Mouse (Mus musculus) limb, embryonic 14.5 days (tissue): ENCODE data around the gene Stx5a. TPM values are rescaled to one million over a fixed set of nuclear protein-coding genes. Genes with fewer than 3 reads are reported as not detected.

Experiments
- ATAC-seq: fragments of 200-750 bp; cut with Nextera tagmentation; 2 replicates; pipeline ENCODE4 v1.8.0; 2017; ENCODE audit warnings: low read depth, moderate number of reproducible peaks, moderate TSS enrichment; ENCODE audit not compliant: low FRiP score
- DNase-seq: peaks from one replicate; pipeline ENCODE4 v3.0.0-alpha.2; 2015; ENCODE audit warnings: low spot score
- H3K27ac ChIP-seq: fragments of 300-500 bp; sonication (generic); replicated peaks from 2 replicates; pipeline ENCODE4 v1.5.1; 2014; ENCODE audit warnings: low read depth, mild to moderate bottlenecking, low read length, moderate library complexity, mixed read lengths
- H3K27me3 ChIP-seq: fragments of 300-500 bp; sonication (generic); 2 replicates; pipeline ENCODE4 v1.6.1; 2014; ENCODE audit warnings: low read length, mixed read lengths; ENCODE audit not compliant: control insufficient read depth, insufficient read depth
- H3K36me3 ChIP-seq: fragments of 300-500 bp; sonication (generic); 2 replicates; pipeline ENCODE4 v1.6.1; 2014; ENCODE audit warnings: mild to moderate bottlenecking, low read length, moderate library complexity, mixed read lengths; ENCODE audit not compliant: control insufficient read depth, insufficient read depth
- H3K4me1 ChIP-seq: fragments of 300-500 bp; sonication (generic); 2 replicates; pipeline ENCODE4 v1.6.1; 2014; ENCODE audit warnings: antibody characterized with exemption, low read length, mixed read lengths; ENCODE audit not compliant: control insufficient read depth, insufficient read depth
- H3K4me2 ChIP-seq: fragments of 300-500 bp; sonication (generic); replicated peaks from 2 replicates; pipeline ENCODE4 v1.6.1; 2014; ENCODE audit warnings: low read depth, mild to moderate bottlenecking, low read length, moderate library complexity; ENCODE audit not compliant: severe bottlenecking
- H3K4me3 ChIP-seq: fragments of 300-500 bp; sonication (generic); replicated peaks from 2 replicates; pipeline ENCODE4 v1.5.1; 2014; ENCODE audit warnings: low read length
- H3K9ac ChIP-seq: fragments of 300-500 bp; sonication (generic); 2 replicates; pipeline ENCODE4 v1.6.1; 2014; ENCODE audit warnings: mild to moderate bottlenecking, low read depth, low read length, moderate library complexity; ENCODE audit not compliant: severe bottlenecking
- H3K9me3 ChIP-seq: fragments of 300-500 bp; sonication (generic); 2 replicates; pipeline ENCODE4 v1.6.1; 2016; ENCODE audit warnings: low read length; ENCODE audit not compliant: control insufficient read depth
- POLR2A ChIP-seq: fragments of 200-500 bp; IDR thresholded peaks from 2 replicates; pipeline ENCODE4 v1.8.0; 2012; ENCODE audit warnings: inconsistent platforms, mild to moderate bottlenecking, moderate library complexity, borderline replicate concordance; ENCODE audit not compliant: insufficient read depth, insufficient read length; ENCODE audit errors: extremely low read depth
- WGBS: fragments of 180-500 bp; shearing (Covaris S2); extraction: QIAGEN DNeasy Blood & Tissue Kit; methylation state at CpG from one replicate; pipeline ENCODE4 v1.1.7; 2014; 5-methylcytosine and 5-hydroxymethylcytosine counted together
- microRNA-seq: library from miRNA; unstranded; fragments of <30 nt; microRNA quantifications from one replicate; pipeline ENCODE4, GENCODE M21; 2016
- polyA plus RNA-seq, 2 experiments: library from polyadenylated mRNA; depleted of rRNA in 1 of 2; stranded (reverse) in 1 of 2; unstranded in 1 of 2; fragments of >200 nt; fragmentation: Nextera tagmentation in 1 of 2; extraction: Ambion mirVana in 1 of 2; gene quantifications; 2 replicates each; pipeline versions ENCODE4 v1.2.1 to v1.2.3; 2012 to 2014

Stx5a gene
- polyA plus RNA-seq, 2 experiments, result 161 to 188 TPM

DNA sequence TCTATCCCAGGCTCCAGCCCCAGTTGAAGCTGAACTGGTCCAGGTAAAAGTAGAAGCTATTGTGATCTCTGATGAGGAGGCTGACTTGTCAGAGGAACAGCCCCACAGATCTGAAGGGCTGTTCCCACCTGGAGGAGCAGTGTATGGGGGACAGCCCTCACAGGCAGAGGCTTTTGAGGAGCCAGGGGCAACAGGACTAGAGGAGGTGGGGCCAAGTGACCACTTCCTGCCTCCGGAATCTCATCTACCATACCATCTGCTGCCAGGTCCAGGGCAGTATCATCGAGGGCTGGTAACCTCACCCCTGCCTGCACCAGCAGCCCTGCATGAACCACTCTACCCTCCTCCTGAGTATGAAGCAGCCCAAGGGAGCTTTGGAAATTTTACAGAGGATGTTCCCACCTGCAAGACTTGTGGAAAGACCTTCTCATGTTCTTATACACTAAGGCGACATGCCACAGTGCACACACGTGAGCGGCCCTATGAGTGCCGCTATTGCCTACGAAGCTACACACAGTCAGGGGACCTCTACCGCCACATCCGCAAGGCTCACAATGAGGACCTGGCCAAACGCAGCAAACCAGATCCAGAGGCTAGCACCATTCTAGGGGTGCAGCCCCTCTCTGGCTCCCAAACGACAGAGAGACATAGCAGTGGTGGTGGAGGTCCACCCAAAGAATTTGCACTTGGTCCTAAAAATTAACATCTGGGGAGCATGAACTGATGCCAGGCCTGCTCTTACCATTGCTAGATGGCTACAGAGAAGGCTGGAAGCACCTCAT lies 62.9 kb downstream of the Stx5a start:
- no peak for TF ChIP-seq POLR2A
- Histone ChIP-seq H3K4me1 (peaks cover 9% of the 10 kb centered on the region), H3K27ac (no peak overlapping the region), H3K36me3 (peaks cover 48% of the 10 kb centered on the region), H3K4me3 (no peak overlapping the region), H3K4me2 (no peak overlapping the region), H3K9me3 (no peaks in the 10 kb centered on the region), H3K9ac (no peak overlapping the region), H3K27me3 (no peaks in the 10 kb centered on the region)
- no peak for DNase-seq
- 90% methylated on average over 11 of the region's 11 CpGs for whole genome bisulfite sequencing
- no peak for ATAC-seq

Small RNA genes lying within 50 kb of the gene (microRNA-seq; reads per million reads assigned to microRNA genes)
- gene Mir6992, result not detected

Other genes with a start within 250 kb of the Stx5a start
Only the 30 nearest of the 33 such genes appear.
- gene Slc22a8, start 150.2 kb upstream of the Stx5a start, polyA plus RNA-seq (2012; rRNA removed), result 0.03 TPM in 1 of 2 replicates, not detected in the other
- gene Slc22a8, start 150.2 kb upstream of the Stx5a start, polyA plus RNA-seq (2014; fragmentation: Nextera tagmentation; extraction: Ambion mirVana), result not detected in 2 replicates
- 0.03 and 0.15 TPM in 2 replicates for gene Slc22a6, start 123.4 kb upstream of the Stx5a start, polyA plus RNA-seq (2012; rRNA removed)
- gene Slc22a6, start 123.4 kb upstream of the Stx5a start, polyA plus RNA-seq (2014; fragmentation: Nextera tagmentation; extraction: Ambion mirVana), result not detected in 2 replicates
- 0.62 and 1.1 TPM in 2 replicates for gene Chrm1, start 77.6 kb upstream of the Stx5a start, polyA plus RNA-seq (2012; rRNA removed)
- gene Chrm1, start 77.6 kb upstream of the Stx5a start, polyA plus RNA-seq (2014; fragmentation: Nextera tagmentation; extraction: Ambion mirVana), result 0.36 and 0.56 TPM in 2 replicates
- 111 and 123 TPM in 2 replicates for gene Slc3a2, start 18.0 kb upstream of the Stx5a start, polyA plus RNA-seq (2012; rRNA removed)
- gene Slc3a2, start 18.0 kb upstream of the Stx5a start, polyA plus RNA-seq (2014; fragmentation: Nextera tagmentation; extraction: Ambion mirVana), result 101 and 109 TPM in 2 replicates
- 66.4 and 66.6 TPM in 2 replicates for gene Wdr74, start 5.6 kb upstream of the Stx5a start, polyA plus RNA-seq (2012; rRNA removed)
- gene Wdr74, start 5.6 kb upstream of the Stx5a start, polyA plus RNA-seq (2014; fragmentation: Nextera tagmentation; extraction: Ambion mirVana), result 85.5 and 87.2 TPM in 2 replicates
- 1.6 and 3.2 TPM in 2 replicates for gene 1700092M07Rik, start 695 bp upstream of the Stx5a start, polyA plus RNA-seq (2012; rRNA removed)
- 1.6 and 2.1 TPM in 2 replicates for gene 1700092M07Rik, start 695 bp upstream of the Stx5a start, polyA plus RNA-seq (2014; fragmentation: Nextera tagmentation; extraction: Ambion mirVana)
- 263 and 265 TPM in 2 replicates for gene Nxf1, start 15.7 kb downstream of the Stx5a start, polyA plus RNA-seq (2012; rRNA removed)
- gene Nxf1, start 15.7 kb downstream of the Stx5a start, polyA plus RNA-seq (2014; fragmentation: Nextera tagmentation; extraction: Ambion mirVana), result 168 and 187 TPM in 2 replicates
- gene Tmem223, start 29.6 kb downstream of the Stx5a start, polyA plus RNA-seq (2012; rRNA removed), result 192 and 275 TPM in 2 replicates
- 177 and 220 TPM in 2 replicates for gene Tmem223, start 29.6 kb downstream of the Stx5a start, polyA plus RNA-seq (2014; fragmentation: Nextera tagmentation; extraction: Ambion mirVana)
- 63.5 and 97.1 TPM in 2 replicates for gene Tmem179b, start 33.1 kb downstream of the Stx5a start, polyA plus RNA-seq (2012; rRNA removed)
- 83.6 and 84.2 TPM in 2 replicates for gene Tmem179b, start 33.1 kb downstream of the Stx5a start, polyA plus RNA-seq (2014; fragmentation: Nextera tagmentation; extraction: Ambion mirVana)
- 22.4 and 29.1 TPM in 2 replicates for gene Taf6l, start 45.0 kb downstream of the Stx5a start, polyA plus RNA-seq (2012; rRNA removed)
- gene Taf6l, start 45.0 kb downstream of the Stx5a start, polyA plus RNA-seq (2014; fragmentation: Nextera tagmentation; extraction: Ambion mirVana), result 21.3 and 21.8 TPM in 2 replicates
- gene Polr2g, start 57.2 kb downstream of the Stx5a start, polyA plus RNA-seq (2012; rRNA removed), result 135 and 140 TPM in 2 replicates
- 153 and 165 TPM in 2 replicates for gene Polr2g, start 57.2 kb downstream of the Stx5a start, polyA plus RNA-seq (2014; fragmentation: Nextera tagmentation; extraction: Ambion mirVana)
- 3.5 and 3.9 TPM in 2 replicates for gene Zbtb3, start 61.1 kb downstream of the Stx5a start, polyA plus RNA-seq (2012; rRNA removed)
- 5.3 and 5.6 TPM in 2 replicates for gene Zbtb3, start 61.1 kb downstream of the Stx5a start, polyA plus RNA-seq (2014; fragmentation: Nextera tagmentation; extraction: Ambion mirVana)
- 48.3 and 54.3 TPM in 2 replicates for gene Ttc9c, start 77.9 kb downstream of the Stx5a start, polyA plus RNA-seq (2012; rRNA removed)
- gene Ttc9c, start 77.9 kb downstream of the Stx5a start, polyA plus RNA-seq (2014; fragmentation: Nextera tagmentation; extraction: Ambion mirVana), result 41.8 and 48.5 TPM in 2 replicates
- gene Hnrnpul2, start 78.6 kb downstream of the Stx5a start, polyA plus RNA-seq (2012; rRNA removed), result 59.4 and 88.6 TPM in 2 replicates
- gene Hnrnpul2, start 78.6 kb downstream of the Stx5a start, polyA plus RNA-seq (2014; fragmentation: Nextera tagmentation; extraction: Ambion mirVana), result 9.5 and 9.6 TPM in 2 replicates
- 0.51 and 3.0 TPM in 2 replicates for gene AC129217.1, start 88.4 kb downstream of the Stx5a start, polyA plus RNA-seq (2012; rRNA removed)
- not detected in 2 replicates for gene AC129217.1, start 88.4 kb downstream of the Stx5a start, polyA plus RNA-seq (2014; fragmentation: Nextera tagmentation; extraction: Ambion mirVana)
- gene Bscl2, start 96.1 kb downstream of the Stx5a start, polyA plus RNA-seq (2012; rRNA removed), result 48.2 and 63.5 TPM in 2 replicates
- gene Bscl2, start 96.1 kb downstream of the Stx5a start, polyA plus RNA-seq (2014; fragmentation: Nextera tagmentation; extraction: Ambion mirVana), result 50.2 and 51.3 TPM in 2 replicates
- gene Gng3, start 97.8 kb downstream of the Stx5a start, polyA plus RNA-seq (2012; rRNA removed), result 2.2 and 2.5 TPM in 2 replicates
- 4.2 and 5.0 TPM in 2 replicates for gene Gng3, start 97.8 kb downstream of the Stx5a start, polyA plus RNA-seq (2014; fragmentation: Nextera tagmentation; extraction: Ambion mirVana)
- gene Lrrn4cl, start 109.4 kb downstream of the Stx5a start, polyA plus RNA-seq (2012; rRNA removed), result 1.9 and 2.1 TPM in 2 replicates
- gene Lrrn4cl, start 109.4 kb downstream of the Stx5a start, polyA plus RNA-seq (2014; fragmentation: Nextera tagmentation; extraction: Ambion mirVana), result 0.70 and 1.6 TPM in 2 replicates
- 84.2 and 127 TPM in 2 replicates for gene Ubxn1, start 130.1 kb downstream of the Stx5a start, polyA plus RNA-seq (2012; rRNA removed)
- gene Ubxn1, start 130.1 kb downstream of the Stx5a start, polyA plus RNA-seq (2014; fragmentation: Nextera tagmentation; extraction: Ambion mirVana), result 154 and 166 TPM in 2 replicates
- 33.9 and 51.3 TPM in 2 replicates for gene Uqcc3, start 139.5 kb downstream of the Stx5a start, polyA plus RNA-seq (2012; rRNA removed)
- gene Uqcc3, start 139.5 kb downstream of the Stx5a start, polyA plus RNA-seq (2014; fragmentation: Nextera tagmentation; extraction: Ambion mirVana), result 65.9 and 70.1 TPM in 2 replicates
- gene Lbhd1, start 142.3 kb downstream of the Stx5a start, polyA plus RNA-seq (2012; rRNA removed), result 6.0 and 6.1 TPM in 2 replicates
- gene Lbhd1, start 142.3 kb downstream of the Stx5a start, polyA plus RNA-seq (2014; fragmentation: Nextera tagmentation; extraction: Ambion mirVana), result 59.6 and 70.0 TPM in 2 replicates
- gene Gm49403, start 142.5 kb downstream of the Stx5a start, polyA plus RNA-seq (2012; rRNA removed), result not detected in 2 replicates
- not detected in 2 replicates for gene Gm49403, start 142.5 kb downstream of the Stx5a start, polyA plus RNA-seq (2014; fragmentation: Nextera tagmentation; extraction: Ambion mirVana)
- 50.1 and 92.1 TPM in 2 replicates for gene 1810009A15Rik, start 147.4 kb downstream of the Stx5a start, polyA plus RNA-seq (2012; rRNA removed)
- 80.2 and 87.6 TPM in 2 replicates for gene 1810009A15Rik, start 147.4 kb downstream of the Stx5a start, polyA plus RNA-seq (2014; fragmentation: Nextera tagmentation; extraction: Ambion mirVana)
- gene Gm49416, start 147.5 kb downstream of the Stx5a start, polyA plus RNA-seq (2012; rRNA removed), result 0.38 TPM in 1 of 2 replicates, not detected in the other
- 0.50 TPM in 1 of 2 replicates, not detected in the other for gene Gm49416, start 147.5 kb downstream of the Stx5a start, polyA plus RNA-seq (2014; fragmentation: Nextera tagmentation; extraction: Ambion mirVana)
- 34.5 and 46.5 TPM in 2 replicates for gene Ints5, start 151.6 kb downstream of the Stx5a start, polyA plus RNA-seq (2012; rRNA removed)
- 33.4 and 36.6 TPM in 2 replicates for gene Ints5, start 151.6 kb downstream of the Stx5a start, polyA plus RNA-seq (2014; fragmentation: Nextera tagmentation; extraction: Ambion mirVana)
- gene Ganab, start 156.7 kb downstream of the Stx5a start, polyA plus RNA-seq (2012; rRNA removed), result 212 and 265 TPM in 2 replicates
- gene Ganab, start 156.7 kb downstream of the Stx5a start, polyA plus RNA-seq (2014; fragmentation: Nextera tagmentation; extraction: Ambion mirVana), result 91.7 and 99.6 TPM in 2 replicates
- gene B3gat3, start 179.0 kb downstream of the Stx5a start, polyA plus RNA-seq (2012; rRNA removed), result 116 and 142 TPM in 2 replicates
- 39.7 and 43.0 TPM in 2 replicates for gene B3gat3, start 179.0 kb downstream of the Stx5a start, polyA plus RNA-seq (2014; fragmentation: Nextera tagmentation; extraction: Ambion mirVana)
- 5.2 and 7.1 TPM in 2 replicates for gene Rom1, start 187.9 kb downstream of the Stx5a start, polyA plus RNA-seq (2012; rRNA removed)
- 2.0 and 2.4 TPM in 2 replicates for gene Rom1, start 187.9 kb downstream of the Stx5a start, polyA plus RNA-seq (2014; fragmentation: Nextera tagmentation; extraction: Ambion mirVana)
- gene Eml3, start 188.1 kb downstream of the Stx5a start, polyA plus RNA-seq (2012; rRNA removed), result 62.1 and 74.9 TPM in 2 replicates
- 21.5 and 25.2 TPM in 2 replicates for gene Eml3, start 188.1 kb downstream of the Stx5a start, polyA plus RNA-seq (2014; fragmentation: Nextera tagmentation; extraction: Ambion mirVana)
- gene Mta2, start 200.5 kb downstream of the Stx5a start, polyA plus RNA-seq (2012; rRNA removed), result 63.4 and 76.5 TPM in 2 replicates
- 43.8 and 47.2 TPM in 2 replicates for gene Mta2, start 200.5 kb downstream of the Stx5a start, polyA plus RNA-seq (2014; fragmentation: Nextera tagmentation; extraction: Ambion mirVana)